Mouse (Mus musculus): ENCODE measurements around the gene A630076J17Rik. TPM values are rescaled to one million over a fixed set of nuclear protein-coding genes. Genes with fewer than 3 reads are reported as not detected.

Gene A630076J17Rik
- total and polyA plus RNA-seq, 3 experiments, result not detected

DNA sequence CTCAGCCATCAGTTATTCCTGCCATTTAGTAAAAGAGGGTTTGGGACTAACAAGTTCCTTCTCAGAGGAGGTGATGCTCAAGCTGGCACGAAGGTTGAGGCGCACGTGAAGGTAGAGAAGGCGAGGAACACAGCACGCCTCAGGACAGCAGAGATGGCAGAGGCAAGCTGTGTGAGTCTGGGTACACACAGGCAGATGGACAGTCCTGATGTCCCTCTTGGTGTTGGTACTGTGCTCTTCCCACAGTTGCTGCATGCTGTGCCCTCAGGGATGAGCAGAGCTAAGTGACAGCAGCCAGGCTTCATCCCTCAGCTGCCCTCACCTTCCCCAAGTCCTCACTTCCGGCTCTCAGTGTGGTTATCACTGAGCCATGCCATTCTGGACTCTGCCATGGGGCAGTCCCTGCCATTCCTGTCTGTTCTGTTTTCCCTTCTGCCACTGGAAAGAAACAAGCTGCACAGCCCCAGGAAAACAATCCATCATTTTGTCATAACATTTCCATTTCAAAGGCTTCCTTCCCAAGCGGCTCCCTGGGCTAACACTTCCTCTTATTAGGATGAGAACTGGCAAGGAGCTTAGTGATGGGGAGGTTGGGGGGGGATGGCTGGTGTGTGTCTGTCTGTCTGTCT is 22.7 kb upstream of the A630076J17Rik start:
- ATAC-seq (ENCODE audit: extremely low read depth, insufficient number of reproducible peaks, low FRiP score, poor library complexity, severe bottlenecking) (no peak), DNase-seq (ENCODE audit: low spot score) (no peak)
- Histone ChIP-seq H3K4me3 (ENCODE audit: low read depth, low read length) (no peak overlapping the region), H3K36me3 (replicated peaks) (no peaks in the 10 kb centered on the region), H3K27me3 (ENCODE audit: insufficient read depth, low read length) (peaks cover 3% of the 10 kb centered on the region; the same call in 1 of the 2 replicates), H3K9me3 (replicated peaks) (no peaks in the 10 kb centered on the region), H3K4me1 (ENCODE audit: insufficient read depth, low read depth, low read length) (no peaks in the 10 kb centered on the region)
- TF ChIP-seq POLR2AphosphoS5 (IDR thresholded peaks at IDR 0.05; ENCODE audit: insufficient replicate concordance, low read depth, low read length) (no peak), CTCF (IDR thresholded peaks at IDR 0.05; ENCODE audit: low read depth, low read length) (no peak), GATA1 (IDR thresholded peaks at IDR 0.05; ENCODE audit: borderline replicate concordance, low read length) (no peak), TAL1 (conservative IDR thresholded peaks at IDR 0.05; ENCODE audit: low read depth, low read length) (no peak), GATA2 (IDR thresholded peaks at IDR 0.05; ENCODE audit: borderline replicate concordance, low read depth, low read length) (no peak)

GRCm38 (mm10) chr3:107214606-107215005 is 15.8 kb upstream of the A630076J17Rik start:
- DNase-seq (ENCODE audit: low spot score) (no peak), ATAC-seq (ENCODE audit: extremely low read depth, insufficient number of reproducible peaks, low FRiP score, poor library complexity, severe bottlenecking) (no peak)
- Histone ChIP-seq H3K4me3 (ENCODE audit: low read depth, low read length) (no peak overlapping the region), H3K9me3 (replicated peaks) (no peaks in the 10 kb centered on the region), H3K27me3 (ENCODE audit: insufficient read depth, low read length) (peaks cover 16% of the 10 kb centered on the region), H3K4me1 (ENCODE audit: insufficient read depth, low read depth, low read length) (no peaks in the 10 kb centered on the region), H3K36me3 (replicated peaks) (no peaks in the 10 kb centered on the region)
- TF ChIP-seq GATA2 (IDR thresholded peaks at IDR 0.05; ENCODE audit: borderline replicate concordance, low read depth, low read length), result no peak
- no peak for TF ChIP-seq GATA1 (IDR thresholded peaks at IDR 0.05; ENCODE audit: borderline replicate concordance, low read length)
- TF ChIP-seq TAL1 (conservative IDR thresholded peaks at IDR 0.05; ENCODE audit: low read depth, low read length), result no peak
- TF ChIP-seq POLR2AphosphoS5 (IDR thresholded peaks at IDR 0.05; ENCODE audit: insufficient replicate concordance, low read depth, low read length), result no peak
- TF ChIP-seq CTCF (IDR thresholded peaks at IDR 0.05; ENCODE audit: low read depth, low read length), result no peak

DNA sequence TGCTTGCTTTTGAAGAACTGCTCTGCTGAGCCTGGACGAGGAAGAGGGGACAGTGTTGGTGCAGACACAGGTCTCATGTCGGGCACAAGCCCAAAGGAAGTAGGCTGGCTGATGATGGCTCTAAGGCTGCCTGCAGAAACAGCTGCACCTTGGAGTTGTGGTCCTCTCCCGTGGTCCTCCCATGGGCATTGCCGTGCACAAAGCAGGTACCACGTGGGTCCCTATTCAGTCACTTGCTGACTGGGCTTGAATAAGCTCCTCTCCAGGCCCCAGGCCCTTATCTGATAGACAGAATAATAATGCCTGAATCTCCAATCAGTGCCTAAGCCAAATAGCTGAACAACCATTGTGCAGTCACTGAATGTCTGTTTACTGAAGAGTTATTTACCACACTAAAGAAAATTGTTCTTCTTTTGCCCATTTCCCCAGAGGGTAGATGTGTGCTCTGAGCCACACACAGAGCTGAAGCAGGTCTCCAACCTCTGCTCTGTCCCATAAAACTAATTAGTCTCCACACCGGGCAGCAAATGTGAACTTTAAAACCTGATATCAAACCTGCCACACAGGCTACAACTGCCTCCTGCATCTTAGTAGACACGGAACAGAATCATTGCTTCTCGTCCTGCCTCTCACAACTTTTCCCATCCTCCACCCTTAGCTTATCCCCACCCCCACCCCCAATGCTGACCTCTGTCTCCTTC is 13.9 kb upstream of the A630076J17Rik start:
- ATAC-seq (ENCODE audit: extremely low read depth, insufficient number of reproducible peaks, low FRiP score, poor library complexity, severe bottlenecking) (no peak), DNase-seq (ENCODE audit: low spot score) (no peak)
- TF ChIP-seq GATA1 (IDR thresholded peaks at IDR 0.05; ENCODE audit: borderline replicate concordance, low read length), result no peak
- no peak for TF ChIP-seq GATA2 (IDR thresholded peaks at IDR 0.05; ENCODE audit: borderline replicate concordance, low read depth, low read length)
- no peak for TF ChIP-seq POLR2AphosphoS5 (IDR thresholded peaks at IDR 0.05; ENCODE audit: insufficient replicate concordance, low read depth, low read length)
- TF ChIP-seq CTCF (IDR thresholded peaks at IDR 0.05; ENCODE audit: low read depth, low read length), result no peak
- TF ChIP-seq TAL1 (conservative IDR thresholded peaks at IDR 0.05; ENCODE audit: low read depth, low read length), result no peak

GRCm38 (mm10) chr3:107217101-107217480 is 13.3 kb upstream of the A630076J17Rik start:
- H3K27me3 ChIP-seq (ENCODE audit: insufficient read depth, low read length), result peaks cover 27% of the 10 kb centered on the region
- no peak for ATAC-seq (ENCODE audit: extremely low read depth, insufficient number of reproducible peaks, low FRiP score, poor library complexity, severe bottlenecking)
- DNase-seq (ENCODE audit: low spot score), result no peak
- TF ChIP-seq TAL1 (conservative IDR thresholded peaks at IDR 0.05; ENCODE audit: low read depth, low read length), result no peak
- TF ChIP-seq GATA2 (IDR thresholded peaks at IDR 0.05; ENCODE audit: borderline replicate concordance, low read depth, low read length), result no peak
- no peak for TF ChIP-seq GATA1 (IDR thresholded peaks at IDR 0.05; ENCODE audit: borderline replicate concordance, low read length)
- TF ChIP-seq POLR2AphosphoS5 (IDR thresholded peaks at IDR 0.05; ENCODE audit: insufficient replicate concordance, low read depth, low read length), result no peak
- TF ChIP-seq CTCF (IDR thresholded peaks at IDR 0.05; ENCODE audit: low read depth, low read length), result no peak
- no peaks in the 10 kb centered on the region for H3K9me3 ChIP-seq (replicated peaks)
- no peaks in the 10 kb centered on the region for H3K36me3 ChIP-seq (replicated peaks)
- no peak overlapping the region for H3K4me3 ChIP-seq (ENCODE audit: low read depth, low read length)
- no peaks in the 10 kb centered on the region for H3K4me1 ChIP-seq (ENCODE audit: insufficient read depth, low read depth, low read length)

More for the DNA sequence above, 13.9 kb upstream of the A630076J17Rik start:
- Histone ChIP-seq H3K27me3 (ENCODE audit: insufficient read depth, low read length) (peaks cover 25% of the 10 kb centered on the region), H3K9me3 (replicated peaks) (no peaks in the 10 kb centered on the region), H3K4me1 (ENCODE audit: insufficient read depth, low read depth, low read length) (no peaks in the 10 kb centered on the region), H3K4me3 (ENCODE audit: low read depth, low read length) (no peak overlapping the region), H3K36me3 (replicated peaks) (no peaks in the 10 kb centered on the region)

GRCm38 (mm10) chr3:107218572-107218971 is 11.8 kb upstream of the A630076J17Rik start:
- DNase-seq (ENCODE audit: low spot score) (no peak), ATAC-seq (ENCODE audit: extremely low read depth, insufficient number of reproducible peaks, low FRiP score, poor library complexity, severe bottlenecking) (no peak)
- TF ChIP-seq POLR2AphosphoS5 (IDR thresholded peaks at IDR 0.05; ENCODE audit: insufficient replicate concordance, low read depth, low read length), result no peak
- TF ChIP-seq GATA2 (IDR thresholded peaks at IDR 0.05; ENCODE audit: borderline replicate concordance, low read depth, low read length), result no peak
- no peak for TF ChIP-seq CTCF (IDR thresholded peaks at IDR 0.05; ENCODE audit: low read depth, low read length)
- Histone ChIP-seq H3K4me3 (ENCODE audit: low read depth, low read length) (no peak overlapping the region), H3K9me3 (replicated peaks) (no peaks in the 10 kb centered on the region), H3K4me1 (ENCODE audit: insufficient read depth, low read depth, low read length) (no peaks in the 10 kb centered on the region), H3K36me3 (replicated peaks) (no peaks in the 10 kb centered on the region), H3K27me3 (ENCODE audit: insufficient read depth, low read length) (peaks cover 31% of the 10 kb centered on the region)

DNA sequence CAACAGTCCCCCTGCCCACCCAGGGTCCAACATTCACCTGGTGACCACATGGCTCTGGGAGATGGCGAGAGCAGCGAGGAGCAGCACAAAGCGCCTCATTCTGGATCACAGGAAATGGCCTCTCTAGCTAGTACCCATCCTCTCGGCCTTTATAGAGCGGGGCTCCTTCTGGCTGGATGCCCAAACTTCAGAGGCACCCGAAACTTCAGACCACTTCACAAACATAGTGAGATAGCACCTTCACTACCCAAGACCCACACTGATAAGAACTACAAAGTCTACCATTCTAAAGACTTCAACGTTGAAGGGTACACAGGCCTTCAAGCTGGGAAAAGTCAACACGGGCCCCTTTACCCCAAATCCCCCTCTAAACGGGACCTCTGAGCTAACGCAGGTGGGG is 8.8 kb upstream of the A630076J17Rik start, which contains the start of gene Cym:
TSS of gene Cym (minus strand) at position 125 of the 400 bp plus-strand sequence.
- no peak for TF ChIP-seq CTCF (IDR thresholded peaks at IDR 0.05; ENCODE audit: low read depth, low read length)
- H3K4me3 ChIP-seq (ENCODE audit: low read depth, low read length), result no peak within 1 kb of the TSS
- no peaks in the 10 kb centered on the region for H3K36me3 ChIP-seq (replicated peaks)
- no peaks in the 10 kb centered on the region for H3K4me1 ChIP-seq (ENCODE audit: insufficient read depth, low read depth, low read length)
- ATAC-seq (ENCODE audit: extremely low read depth, insufficient number of reproducible peaks, low FRiP score, poor library complexity, severe bottlenecking), result no peak
- peaks cover 25% of the 10 kb centered on the region for H3K27me3 ChIP-seq (ENCODE audit: insufficient read depth, low read length)
- H3K9me3 ChIP-seq (replicated peaks), result peaks cover 4% of the 10 kb centered on the region
- DNase-seq (ENCODE audit: low spot score), result no peak
